Mouse (Mus musculus): ENCODE results near the gene Chrm3. TPM values are rescaled to one million over a fixed set of nuclear protein-coding genes. Genes with fewer than 3 reads are reported as not detected.

The Chrm3 gene
- polyA plus RNA-seq, 1 experiment: 2.6 TPM

GRCm38 (mm10) chr13:10187926-10188325, 172.7 kb downstream of the Chrm3 start:
- TF ChIP-seq CTCF (IDR thresholded peaks at IDR 0.05; ENCODE audit: extremely low read depth, insufficient read length, insufficient replicate concordance, low read depth, low read length): no peak
- TF ChIP-seq POLR2A (IDR thresholded peaks at IDR 0.05; ENCODE audit: low read depth, low read length): no peak
- no peak overlapping the region for H3K4me3 ChIP-seq (ENCODE audit: low read depth, low read length)
- no peaks in the 10 kb centered on the region for H3K36me3 ChIP-seq (ENCODE audit: control insufficient read depth, insufficient read depth, low read length)
- no peaks in the 10 kb centered on the region for H3K4me1 ChIP-seq (ENCODE audit: control insufficient read depth, insufficient read depth, insufficient read length, low read length)
- no peak overlapping the region for H3K27ac ChIP-seq (ENCODE audit: insufficient read depth, low read depth, low read length)
- 80% methylated on average over 3 of the region's 3 CpGs for WGBS
- H3K27me3 ChIP-seq (ENCODE audit: control insufficient read depth, insufficient read depth, low read length): no peaks in the 10 kb centered on the region

DNA sequence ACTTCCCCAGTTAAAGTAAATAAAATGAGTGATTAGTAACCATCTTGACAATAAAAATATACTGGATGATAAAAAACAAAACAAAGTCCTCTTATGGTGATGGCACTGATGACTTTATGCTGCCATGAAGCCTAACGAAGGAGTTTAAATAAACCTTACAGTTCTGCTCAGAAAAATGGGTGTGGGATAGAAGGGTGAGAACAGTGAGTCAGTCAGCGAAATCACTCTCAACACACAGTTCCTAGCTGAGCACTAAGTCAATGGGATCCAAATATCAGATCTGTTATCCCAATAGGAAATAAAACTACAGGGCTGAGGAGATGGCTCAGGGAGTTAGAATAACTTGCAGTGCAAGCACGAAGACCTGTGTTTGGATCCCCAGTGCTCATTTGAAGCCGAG, 176.8 kb downstream of the Chrm3 start:
- Histone ChIP-seq H3K27me3 (ENCODE audit: control insufficient read depth, insufficient read depth, low read length) (no peaks in the 10 kb centered on the region), H3K27ac (ENCODE audit: insufficient read depth, low read depth, low read length) (no peak overlapping the region), H3K36me3 (ENCODE audit: control insufficient read depth, insufficient read depth, low read length) (no peaks in the 10 kb centered on the region), H3K4me3 (ENCODE audit: low read depth, low read length) (no peak overlapping the region), H3K4me1 (ENCODE audit: control insufficient read depth, insufficient read depth, insufficient read length, low read length) (no peaks in the 10 kb centered on the region)
- WGBS: 82% methylated on average over 4 of the region's 4 CpGs
- TF ChIP-seq POLR2A (IDR thresholded peaks at IDR 0.05; ENCODE audit: low read depth, low read length) (no peak), CTCF (IDR thresholded peaks at IDR 0.05; ENCODE audit: extremely low read depth, insufficient read length, insufficient replicate concordance, low read depth, low read length) (no peak)

GRCm38 (mm10) chr13:10182756-10183155, 177.9 kb downstream of the Chrm3 start:
- Histone ChIP-seq H3K4me3 (ENCODE audit: low read depth, low read length) (no peak overlapping the region), H3K36me3 (ENCODE audit: control insufficient read depth, insufficient read depth, low read length) (no peaks in the 10 kb centered on the region), H3K27me3 (ENCODE audit: control insufficient read depth, insufficient read depth, low read length) (no peaks in the 10 kb centered on the region), H3K27ac (ENCODE audit: insufficient read depth, low read depth, low read length) (no peak overlapping the region), H3K4me1 (ENCODE audit: control insufficient read depth, insufficient read depth, insufficient read length, low read length) (no peaks in the 10 kb centered on the region)
- 17% methylated on average over 2 of the region's 2 CpGs for WGBS
- TF ChIP-seq POLR2A (IDR thresholded peaks at IDR 0.05; ENCODE audit: low read depth, low read length) (no peak), CTCF (IDR thresholded peaks at IDR 0.05; ENCODE audit: extremely low read depth, insufficient read length, insufficient replicate concordance, low read depth, low read length) (no peak)

- 86% methylated on average over 2 of the region's 2 CpGs for WGBS
- TF ChIP-seq POLR2A (IDR thresholded peaks at IDR 0.05; ENCODE audit: low read depth, low read length) (no peak), CTCF (IDR thresholded peaks at IDR 0.05; ENCODE audit: extremely low read depth, insufficient read length, insufficient replicate concordance, low read depth, low read length) (no peak)
- Histone ChIP-seq H3K4me1 (ENCODE audit: control insufficient read depth, insufficient read depth, insufficient read length, low read length) (no peaks in the 10 kb centered on the region), H3K36me3 (ENCODE audit: control insufficient read depth, insufficient read depth, low read length) (no peaks in the 10 kb centered on the region), H3K4me3 (ENCODE audit: low read depth, low read length) (no peak overlapping the region), H3K27me3 (ENCODE audit: control insufficient read depth, insufficient read depth, low read length) (no peaks in the 10 kb centered on the region), H3K27ac (ENCODE audit: insufficient read depth, low read depth, low read length) (no peak overlapping the region)
Observed at GRCm38 (mm10) chr13:10170529-10170928, 190.1 kb downstream of the Chrm3 start.

DNA sequence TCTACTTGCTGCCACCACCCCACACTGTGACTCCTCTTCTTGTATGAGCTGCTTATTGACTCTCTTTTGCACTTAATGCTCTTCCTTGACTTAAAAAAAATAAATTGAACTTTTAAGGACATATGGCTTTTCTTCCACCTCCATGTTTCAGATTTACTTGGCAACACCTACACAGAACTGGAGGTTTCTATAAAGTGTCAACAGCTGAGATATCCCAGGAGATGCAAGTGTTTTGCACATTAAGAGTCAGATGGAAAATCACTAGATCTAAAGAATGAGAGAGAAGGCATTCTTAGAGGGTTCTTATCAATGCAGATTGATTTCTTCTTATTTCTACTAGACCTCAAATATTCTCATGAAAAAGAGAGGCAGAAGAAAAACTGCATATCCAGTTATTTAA, 197.3 kb downstream of the Chrm3 start:
- Histone ChIP-seq H3K27ac (ENCODE audit: insufficient read depth, low read depth, low read length) (no peak overlapping the region), H3K27me3 (ENCODE audit: control insufficient read depth, insufficient read depth, low read length) (no peaks in the 10 kb centered on the region), H3K36me3 (ENCODE audit: control insufficient read depth, insufficient read depth, low read length) (no peaks in the 10 kb centered on the region), H3K4me3 (ENCODE audit: low read depth, low read length) (no peak overlapping the region), H3K4me1 (ENCODE audit: control insufficient read depth, insufficient read depth, insufficient read length, low read length) (no peaks in the 10 kb centered on the region)
- no peak for TF ChIP-seq CTCF (IDR thresholded peaks at IDR 0.05; ENCODE audit: extremely low read depth, insufficient read length, insufficient replicate concordance, low read depth, low read length)
- no peak for TF ChIP-seq POLR2A (IDR thresholded peaks at IDR 0.05; ENCODE audit: low read depth, low read length)

DNA sequence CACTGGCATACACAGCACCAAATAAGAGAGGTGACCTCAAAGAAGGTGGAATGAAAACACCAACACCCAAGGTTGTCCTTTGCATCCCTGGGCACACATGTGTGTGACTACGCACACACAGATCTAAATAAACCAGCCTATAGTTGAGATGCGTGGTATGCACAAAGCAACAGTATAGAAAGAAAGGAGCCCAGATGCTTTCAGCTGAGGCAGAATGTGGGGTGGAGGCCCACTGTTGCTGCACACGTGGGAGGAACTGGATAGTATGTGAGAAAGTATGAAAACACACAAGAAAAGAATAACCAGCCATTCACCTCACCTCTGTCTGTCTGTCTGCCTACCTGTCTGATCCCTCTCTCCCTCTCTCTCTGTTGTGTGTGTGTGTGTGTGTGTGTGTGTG, 203.2 kb downstream of the Chrm3 start:
- no peak overlapping the region for H3K27ac ChIP-seq (ENCODE audit: insufficient read depth, low read depth, low read length)
- H3K27me3 ChIP-seq (ENCODE audit: control insufficient read depth, insufficient read depth, low read length): no peaks in the 10 kb centered on the region
- H3K4me3 ChIP-seq (ENCODE audit: low read depth, low read length): no peak overlapping the region
- no peaks in the 10 kb centered on the region for H3K36me3 ChIP-seq (ENCODE audit: control insufficient read depth, insufficient read depth, low read length)
- 88% methylated on average over 3 of the region's 3 CpGs for WGBS
- TF ChIP-seq CTCF (IDR thresholded peaks at IDR 0.05; ENCODE audit: extremely low read depth, insufficient read length, insufficient replicate concordance, low read depth, low read length): no peak
- TF ChIP-seq POLR2A (IDR thresholded peaks at IDR 0.05; ENCODE audit: low read depth, low read length): no peak
- no peaks in the 10 kb centered on the region for H3K4me1 ChIP-seq (ENCODE audit: control insufficient read depth, insufficient read depth, insufficient read length, low read length)

GRCm38 (mm10) chr13:10140573-10140972, 220.1 kb downstream of the Chrm3 start:
- H3K4me1 ChIP-seq (ENCODE audit: control insufficient read depth, insufficient read depth, insufficient read length, low read length): no peaks in the 10 kb centered on the region
- H3K27me3 ChIP-seq (ENCODE audit: control insufficient read depth, insufficient read depth, low read length): no peaks in the 10 kb centered on the region
- H3K4me3 ChIP-seq (ENCODE audit: low read depth, low read length): no peak overlapping the region
- WGBS: 79% methylated on average over 4 of the region's 4 CpGs
- no peaks in the 10 kb centered on the region for H3K36me3 ChIP-seq (ENCODE audit: control insufficient read depth, insufficient read depth, low read length)
- TF ChIP-seq CTCF (IDR thresholded peaks at IDR 0.05; ENCODE audit: extremely low read depth, insufficient read length, insufficient replicate concordance, low read depth, low read length): no peak
- TF ChIP-seq POLR2A (IDR thresholded peaks at IDR 0.05; ENCODE audit: low read depth, low read length): no peak
- H3K27ac ChIP-seq (ENCODE audit: insufficient read depth, low read depth, low read length): no peak overlapping the region

- no peak overlapping the region for H3K27ac ChIP-seq (ENCODE audit: insufficient read depth, low read depth, low read length)
- H3K27me3 ChIP-seq (ENCODE audit: control insufficient read depth, insufficient read depth, low read length): no peaks in the 10 kb centered on the region
- no peaks in the 10 kb centered on the region for H3K4me1 ChIP-seq (ENCODE audit: control insufficient read depth, insufficient read depth, insufficient read length, low read length)
- H3K4me3 ChIP-seq (ENCODE audit: low read depth, low read length): no peak overlapping the region
- 97% methylated on average over 4 of the region's 4 CpGs for WGBS
- TF ChIP-seq CTCF (IDR thresholded peaks at IDR 0.05; ENCODE audit: extremely low read depth, insufficient read length, insufficient replicate concordance, low read depth, low read length): no peak
- no peak for TF ChIP-seq POLR2A (IDR thresholded peaks at IDR 0.05; ENCODE audit: low read depth, low read length)
- no peaks in the 10 kb centered on the region for H3K36me3 ChIP-seq (ENCODE audit: control insufficient read depth, insufficient read depth, low read length)
Observed at GRCm38 (mm10) chr13:10138878-10139277, 221.8 kb downstream of the Chrm3 start.

Data from small intestine, adult 2 months (tissue).